Mouse (Mus musculus): ENCODE results near the gene 1700123O20Rik. TPM values are rescaled to one million over a fixed set of nuclear protein-coding genes. Genes with fewer than 3 reads are reported as not detected.

1700123O20Rik gene
- polyA plus RNA-seq, 1 experiment from 2014 or later = 50.3 TPM

- ATAC-seq (ENCODE audit: insufficient number of reproducible peaks, low FRiP score) = no peak
- no peak overlapping the region for H3K4me2 ChIP-seq
- no peaks in the 10 kb centered on the region for H3K4me1 ChIP-seq (replicated peaks)
- 64% methylated on average over 5 of the region's 5 CpGs for WGBS
- 0 out of 2 replicates have a peak, but pooled peaks cover 6% of the 10 kb centered on the region for H3K27me3 ChIP-seq (replicated peaks)
- no peaks in the 10 kb centered on the region for H3K9me3 ChIP-seq (replicated peaks)
- no peak overlapping the region for H3K9ac ChIP-seq
- no peak overlapping the region for H3K4me3 ChIP-seq
- H3K36me3 ChIP-seq = no peaks in the 10 kb centered on the region
- H3K27ac ChIP-seq (ENCODE audit: poor library complexity, severe bottlenecking) = no peak overlapping the region
Observed at GRCm38 (mm10) chr14:54727565-54727964, 41.5 kb downstream of the 1700123O20Rik start.

- no peak overlapping the region for H3K4me3 ChIP-seq
- WGBS = 70% methylated on average over 13 of the region's 13 CpGs
- no peaks in the 10 kb centered on the region for H3K36me3 ChIP-seq
- H3K9me3 ChIP-seq (replicated peaks) = no peaks in the 10 kb centered on the region
- no peak overlapping the region for H3K4me2 ChIP-seq
- no peak for ATAC-seq (ENCODE audit: insufficient number of reproducible peaks, low FRiP score)
- H3K27ac ChIP-seq (ENCODE audit: poor library complexity, severe bottlenecking) = no peak overlapping the region
- H3K4me1 ChIP-seq (replicated peaks) = peaks cover 7% of the 10 kb centered on the region
- no peak overlapping the region for H3K9ac ChIP-seq
- 0 out of 2 replicates have a peak, but pooled peaks cover 4% of the 10 kb centered on the region for H3K27me3 ChIP-seq (replicated peaks)
Observed at GRCm38 (mm10) chr14:54728823-54729653, 43.0 kb downstream of the 1700123O20Rik start.

GRCm38 (mm10) chr14:54730305-54730704, 44.3 kb downstream of the 1700123O20Rik start:
- peaks cover 7% of the 10 kb centered on the region for H3K4me1 ChIP-seq (replicated peaks)
- H3K4me2 ChIP-seq = no peak overlapping the region
- no peak overlapping the region for H3K9ac ChIP-seq
- H3K27ac ChIP-seq (ENCODE audit: poor library complexity, severe bottlenecking) = no peak overlapping the region
- WGBS = 91% methylated on average over 6 of the region's 6 CpGs
- H3K9me3 ChIP-seq (replicated peaks) = no peaks in the 10 kb centered on the region
- no peak overlapping the region for H3K4me3 ChIP-seq
- no peak for ATAC-seq (ENCODE audit: insufficient number of reproducible peaks, low FRiP score)
- 0 out of 2 replicates have a peak, but pooled peaks cover 4% of the 10 kb centered on the region for H3K27me3 ChIP-seq (replicated peaks)
- H3K36me3 ChIP-seq = no peaks in the 10 kb centered on the region

- Histone ChIP-seq H3K4me1 (replicated peaks) (peaks cover 22% of the 10 kb centered on the region), H3K36me3 (no peaks in the 10 kb centered on the region), H3K27me3 (replicated peaks) (0 out of 2 replicates have a peak, but pooled peaks cover 4% of the 10 kb centered on the region), H3K4me3 (no peak overlapping the region), H3K4me2 (no peak overlapping the region), H3K27ac (ENCODE audit: poor library complexity, severe bottlenecking) (no peak overlapping the region), H3K9ac (no peak overlapping the region), H3K9me3 (replicated peaks) (no peaks in the 10 kb centered on the region)
- ATAC-seq (ENCODE audit: insufficient number of reproducible peaks, low FRiP score) = no peak
- 86% methylated on average over 8 of the region's 8 CpGs for WGBS
Observed at GRCm38 (mm10) chr14:54732206-54732605, 46.2 kb downstream of the 1700123O20Rik start.

GRCm38 (mm10) chr14:54734004-54734403, 48.0 kb downstream of the 1700123O20Rik start:
- no peak overlapping the region for H3K9ac ChIP-seq
- H3K4me2 ChIP-seq = no peak overlapping the region
- H3K4me3 ChIP-seq = no peak overlapping the region
- 75% methylated on average over 4 of the region's 4 CpGs for WGBS
- no peak overlapping the region for H3K27ac ChIP-seq (ENCODE audit: poor library complexity, severe bottlenecking)
- H3K9me3 ChIP-seq (replicated peaks) = no peaks in the 10 kb centered on the region
- H3K36me3 ChIP-seq = no peaks in the 10 kb centered on the region
- no peak for ATAC-seq (ENCODE audit: insufficient number of reproducible peaks, low FRiP score)
- 0 out of 2 replicates have a peak, but pooled peaks cover 4% of the 10 kb centered on the region for H3K27me3 ChIP-seq (replicated peaks)
- H3K4me1 ChIP-seq (replicated peaks) = peaks cover 25% of the 10 kb centered on the region

GRCm38 (mm10) chr14:54735221-54735620, 49.2 kb downstream of the 1700123O20Rik start:
- no peak overlapping the region for H3K4me3 ChIP-seq
- H3K9me3 ChIP-seq (replicated peaks) = no peaks in the 10 kb centered on the region
- no peak overlapping the region for H3K9ac ChIP-seq
- no peaks in the 10 kb centered on the region for H3K36me3 ChIP-seq
- no peak overlapping the region for H3K27ac ChIP-seq (ENCODE audit: poor library complexity, severe bottlenecking)
- H3K4me1 ChIP-seq (replicated peaks) = peaks cover 25% of the 10 kb centered on the region
- H3K27me3 ChIP-seq (replicated peaks) = 0 out of 2 replicates have a peak, but pooled peaks cover 4% of the 10 kb centered on the region
- 38% methylated on average over 4 of the region's 4 CpGs for WGBS
- no peak for ATAC-seq (ENCODE audit: insufficient number of reproducible peaks, low FRiP score)
- H3K4me2 ChIP-seq = no peak overlapping the region

- no peak overlapping the region for H3K9ac ChIP-seq
- H3K4me1 ChIP-seq (replicated peaks) = peaks cover 26% of the 10 kb centered on the region
- H3K4me2 ChIP-seq = no peak overlapping the region
- H3K4me3 ChIP-seq = no peak overlapping the region
- H3K9me3 ChIP-seq (replicated peaks) = no peaks in the 10 kb centered on the region
- H3K27ac ChIP-seq (ENCODE audit: poor library complexity, severe bottlenecking) = no peak overlapping the region
- no peaks in the 10 kb centered on the region for H3K36me3 ChIP-seq
- WGBS = 47% methylated on average over 14 of the region's 14 CpGs
- H3K27me3 ChIP-seq (replicated peaks) = 0 out of 2 replicates have a peak, but pooled peaks cover 3% of the 10 kb centered on the region
- no peak for ATAC-seq (ENCODE audit: insufficient number of reproducible peaks, low FRiP score)
Observed at GRCm38 (mm10) chr14:54736555-54737552, 50.8 kb downstream of the 1700123O20Rik start.

GRCm38 (mm10) chr14:54737634-54738033, 51.6 kb downstream of the 1700123O20Rik start:
- Histone ChIP-seq H3K36me3 (no peaks in the 10 kb centered on the region), H3K27me3 (replicated peaks) (no peaks in the 10 kb centered on the region), H3K9ac (no peak overlapping the region), H3K4me2 (no peak overlapping the region), H3K4me1 (replicated peaks) (peaks cover 34% of the 10 kb centered on the region), H3K4me3 (no peak overlapping the region), H3K9me3 (replicated peaks) (no peaks in the 10 kb centered on the region), H3K27ac (ENCODE audit: poor library complexity, severe bottlenecking) (no peak overlapping the region)
- 80% methylated on average over 10 of the region's 10 CpGs for WGBS
- no peak for ATAC-seq (ENCODE audit: insufficient number of reproducible peaks, low FRiP score)

Small RNA genes lying within 50 kb of the gene (microRNA-seq; reads per million reads assigned to microRNA genes)
- not detected for gene Mir6948

Other genes starting within 250 kb of the 1700123O20Rik start
- gene Lrp10, start 222.1 kb upstream of the 1700123O20Rik start, polyA plus RNA-seq (2016; fragmentation: Nextera tagmentation; extraction: Ambion mirVana) = 50.3 and 55.8 TPM in 2 replicates
- gene Rem2, start 210.1 kb upstream of the 1700123O20Rik start, polyA plus RNA-seq (2016; fragmentation: Nextera tagmentation; extraction: Ambion mirVana) = 1.9 and 2.4 TPM in 2 replicates
- 63.5 and 65.0 TPM in 2 replicates for gene Prmt5, start 168.7 kb upstream of the 1700123O20Rik start, polyA plus RNA-seq (2016; fragmentation: Nextera tagmentation; extraction: Ambion mirVana)
- gene Haus4, start 131.6 kb upstream of the 1700123O20Rik start, polyA plus RNA-seq (2016; fragmentation: Nextera tagmentation; extraction: Ambion mirVana) = 38.0 and 46.3 TPM in 2 replicates
- 39.5 and 40.7 TPM in 2 replicates for gene Ajuba, start 108.7 kb upstream of the 1700123O20Rik start, polyA plus RNA-seq (2016; fragmentation: Nextera tagmentation; extraction: Ambion mirVana)
- gene 4931414P19Rik, start 80.2 kb upstream of the 1700123O20Rik start, polyA plus RNA-seq (2016; fragmentation: Nextera tagmentation; extraction: Ambion mirVana) = 6.4 and 6.8 TPM in 2 replicates
- 300 and 308 TPM in 2 replicates for gene Psmb5, start 68.2 kb upstream of the 1700123O20Rik start, polyA plus RNA-seq (2016; fragmentation: Nextera tagmentation; extraction: Ambion mirVana)
- gene Psmb11, start 64.8 kb upstream of the 1700123O20Rik start, polyA plus RNA-seq (2016; fragmentation: Nextera tagmentation; extraction: Ambion mirVana) = not detected in 2 replicates
- gene Gm17606, start 45.3 kb upstream of the 1700123O20Rik start, polyA plus RNA-seq (2016; fragmentation: Nextera tagmentation; extraction: Ambion mirVana) = not detected in 2 replicates
- 3.1 and 3.3 TPM in 2 replicates for gene Cdh24, start 44.9 kb upstream of the 1700123O20Rik start, polyA plus RNA-seq (2016; fragmentation: Nextera tagmentation; extraction: Ambion mirVana)
- 85.1 and 89.0 TPM in 2 replicates for gene Acin1, start 715 bp downstream of the 1700123O20Rik start, polyA plus RNA-seq (2016; fragmentation: Nextera tagmentation; extraction: Ambion mirVana)
- 0.21 and 0.28 TPM in 2 replicates for gene Gm29776, start 12.6 kb downstream of the 1700123O20Rik start, polyA plus RNA-seq (2016; fragmentation: Nextera tagmentation; extraction: Ambion mirVana)
- gene Cebpe, start 26.0 kb downstream of the 1700123O20Rik start, polyA plus RNA-seq (2016; fragmentation: Nextera tagmentation; extraction: Ambion mirVana) = not detected in 2 replicates
- 4.4 and 4.7 TPM in 2 replicates for gene Slc7a8, start 95.7 kb downstream of the 1700123O20Rik start, polyA plus RNA-seq (2016; fragmentation: Nextera tagmentation; extraction: Ambion mirVana)
- not detected in 2 replicates for gene Rnf212b, start 127.9 kb downstream of the 1700123O20Rik start, polyA plus RNA-seq (2016; fragmentation: Nextera tagmentation; extraction: Ambion mirVana)
- 7.4 and 10.4 TPM in 2 replicates for gene Homez, start 184.7 kb downstream of the 1700123O20Rik start, polyA plus RNA-seq (2016; fragmentation: Nextera tagmentation; extraction: Ambion mirVana)
- 0.62 and 0.79 TPM in 2 replicates for gene Ppp1r3e, start 191.3 kb downstream of the 1700123O20Rik start, polyA plus RNA-seq (2016; fragmentation: Nextera tagmentation; extraction: Ambion mirVana)
- gene Bcl2l2, start 197.2 kb downstream of the 1700123O20Rik start, polyA plus RNA-seq (2016; fragmentation: Nextera tagmentation; extraction: Ambion mirVana) = 2.3 and 2.4 TPM in 2 replicates
- gene Gm20521, start 197.2 kb downstream of the 1700123O20Rik start, polyA plus RNA-seq (2016; fragmentation: Nextera tagmentation; extraction: Ambion mirVana) = not detected in 2 replicates
- 96.3 and 101 TPM in 2 replicates for gene Pabpn1, start 206.3 kb downstream of the 1700123O20Rik start, polyA plus RNA-seq (2016; fragmentation: Nextera tagmentation; extraction: Ambion mirVana)
- 47.1 and 50.8 TPM in 2 replicates for gene Slc22a17, start 226.9 kb downstream of the 1700123O20Rik start, polyA plus RNA-seq (2016; fragmentation: Nextera tagmentation; extraction: Ambion mirVana)
- gene Efs, start 239.9 kb downstream of the 1700123O20Rik start, polyA plus RNA-seq (2016; fragmentation: Nextera tagmentation; extraction: Ambion mirVana) = 15.0 and 16.7 TPM in 2 replicates
- not detected in 2 replicates for gene Il25, start 246.5 kb downstream of the 1700123O20Rik start, polyA plus RNA-seq (2016; fragmentation: Nextera tagmentation; extraction: Ambion mirVana)